Mouse (Mus musculus): Measurements from ENCODE around the gene Sv2c.

Gene Sv2c

GRCm38 (mm10) chr13:96073555-96073954, 58.8 kb downstream of the Sv2c start:
- in situ Hi-C loops (cut with MboI, MseI), result no loop called here

GRCm38 (mm10) chr13:96052755-96053154, 79.6 kb downstream of the Sv2c start:
- in situ Hi-C loops (cut with MboI, MseI), result no loop called here

- in situ Hi-C loops (cut with MboI, MseI), result loop anchor here (25.0 kb wide), 2 partner anchors 342 to 542 kb away; partner anchors contain the start of gene Poc5 (in 1 of the 2)
Measured at GRCm38 (mm10) chr13:96045396-96045795, 87.0 kb downstream of the Sv2c start.

- in situ Hi-C loops (cut with MboI, MseI), result loop anchor here (25.0 kb wide), 2 partner anchors 347 to 547 kb away; partner anchors contain the start of gene Poc5 (in 1 of the 2)
Measured at GRCm38 (mm10) chr13:96040275-96041042, 91.9 kb downstream of the Sv2c start.

- in situ Hi-C loops (cut with MboI, MseI), result loop anchor here (25.0 kb wide), 2 partner anchors 348 to 548 kb away; partner anchors contain the start of gene Poc5 (in 1 of the 2)
Measured at GRCm38 (mm10) chr13:96039536-96039935, 92.8 kb downstream of the Sv2c start.

- in situ Hi-C loops (cut with MboI, MseI), result loop anchor here (25.0 kb wide), 2 partner anchors 357 to 557 kb away; partner anchors contain the start of gene Poc5 (in 1 of the 2)
Measured at GRCm38 (mm10) chr13:96030368-96031223, 101.8 kb downstream of the Sv2c start.

- in situ Hi-C loops (cut with MboI, MseI), result loop anchor here in 1 of 2 experiments (10.0 kb wide), 1 partner anchor 581 kb away; no protein-coding TSS in a partner anchor
Measured at GRCm38 (mm10) chr13:96023858-96024257, 108.5 kb downstream of the Sv2c start.

- in situ Hi-C loops (cut with MboI, MseI), result no loop called here
Measured at GRCm38 (mm10) chr13:96015516-96015915, 116.9 kb downstream of the Sv2c start.

- in situ Hi-C loops (cut with MboI, MseI), result no loop called here
Measured at GRCm38 (mm10) chr13:96010861-96011511, 121.4 kb downstream of the Sv2c start.

GRCm38 (mm10) chr13:96008975-96009374, 123.4 kb downstream of the Sv2c start:
- in situ Hi-C loops (cut with MboI, MseI), result loop anchor here in 1 of 2 experiments (5.0 kb wide), 1 partner anchor 37 kb away; no protein-coding TSS in a partner anchor

GRCm38 (mm10) chr13:96008154-96008553, 124.2 kb downstream of the Sv2c start:
- in situ Hi-C loops (cut with MboI, MseI), result loop anchor here in 1 of 2 experiments (5.0 kb wide), 1 partner anchor 36 kb away; no protein-coding TSS in a partner anchor

- in situ Hi-C loops (cut with MboI, MseI), result no loop called here
Measured at GRCm38 (mm10) chr13:96003539-96003938, 128.8 kb downstream of the Sv2c start.

- in situ Hi-C loops (cut with MboI, MseI), result no loop called here
Measured at GRCm38 (mm10) chr13:96002475-96002874, 129.9 kb downstream of the Sv2c start.

GRCm38 (mm10) chr13:95999396-95999795, 133.0 kb downstream of the Sv2c start:
- in situ Hi-C loops (cut with MboI, MseI), result no loop called here

- in situ Hi-C loops (cut with MboI, MseI), result no loop called here
Measured at GRCm38 (mm10) chr13:95997294-95997693, 135.1 kb downstream of the Sv2c start.

- in situ Hi-C loops (cut with MboI, MseI), result no loop called here
Measured at GRCm38 (mm10) chr13:95994705-95995703, 137.4 kb downstream of the Sv2c start.

GRCm38 (mm10) chr13:95988181-95988580, 144.2 kb downstream of the Sv2c start:
- in situ Hi-C loops (cut with MboI, MseI), result no loop called here

- in situ Hi-C loops (cut with MboI, MseI), result no loop called here
Measured at GRCm38 (mm10) chr13:95987147-95987546, 145.2 kb downstream of the Sv2c start.

GRCm38 (mm10) chr13:95986375-95986774, 146.0 kb downstream of the Sv2c start:
- in situ Hi-C loops (cut with MboI, MseI), result no loop called here

- in situ Hi-C loops (cut with MboI, MseI), result no loop called here
Measured at GRCm38 (mm10) chr13:95975225-95975624, 157.2 kb downstream of the Sv2c start.
